Mouse (Mus musculus): ENCODE results near the gene Mier3.

The Mier3 gene

DNA sequence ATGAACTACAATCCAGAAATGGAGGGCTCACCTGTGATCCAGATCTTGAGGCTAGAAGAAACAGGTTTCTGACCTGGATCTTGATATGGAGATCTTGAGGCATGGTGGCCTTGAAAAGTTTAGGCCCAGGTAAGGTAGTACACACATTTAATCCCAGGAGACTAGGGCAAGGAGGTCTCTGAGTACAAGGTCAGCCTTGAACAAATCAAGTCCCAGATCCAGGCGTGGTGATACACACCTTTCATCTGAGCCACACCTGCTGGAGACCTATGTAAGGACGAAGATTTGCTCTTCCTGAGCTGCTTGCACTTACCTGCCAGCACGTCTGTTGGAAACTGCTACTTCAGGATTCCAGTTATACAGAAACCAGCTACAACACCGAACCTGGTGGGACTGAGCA, at the start of gene Mier3:
TSS of gene Mier3 (plus strand) at position 301 of the 400 bp plus-strand sequence.
- no peak for DNase-seq (ENCODE audit: low read depth, low spot score)

DNA sequence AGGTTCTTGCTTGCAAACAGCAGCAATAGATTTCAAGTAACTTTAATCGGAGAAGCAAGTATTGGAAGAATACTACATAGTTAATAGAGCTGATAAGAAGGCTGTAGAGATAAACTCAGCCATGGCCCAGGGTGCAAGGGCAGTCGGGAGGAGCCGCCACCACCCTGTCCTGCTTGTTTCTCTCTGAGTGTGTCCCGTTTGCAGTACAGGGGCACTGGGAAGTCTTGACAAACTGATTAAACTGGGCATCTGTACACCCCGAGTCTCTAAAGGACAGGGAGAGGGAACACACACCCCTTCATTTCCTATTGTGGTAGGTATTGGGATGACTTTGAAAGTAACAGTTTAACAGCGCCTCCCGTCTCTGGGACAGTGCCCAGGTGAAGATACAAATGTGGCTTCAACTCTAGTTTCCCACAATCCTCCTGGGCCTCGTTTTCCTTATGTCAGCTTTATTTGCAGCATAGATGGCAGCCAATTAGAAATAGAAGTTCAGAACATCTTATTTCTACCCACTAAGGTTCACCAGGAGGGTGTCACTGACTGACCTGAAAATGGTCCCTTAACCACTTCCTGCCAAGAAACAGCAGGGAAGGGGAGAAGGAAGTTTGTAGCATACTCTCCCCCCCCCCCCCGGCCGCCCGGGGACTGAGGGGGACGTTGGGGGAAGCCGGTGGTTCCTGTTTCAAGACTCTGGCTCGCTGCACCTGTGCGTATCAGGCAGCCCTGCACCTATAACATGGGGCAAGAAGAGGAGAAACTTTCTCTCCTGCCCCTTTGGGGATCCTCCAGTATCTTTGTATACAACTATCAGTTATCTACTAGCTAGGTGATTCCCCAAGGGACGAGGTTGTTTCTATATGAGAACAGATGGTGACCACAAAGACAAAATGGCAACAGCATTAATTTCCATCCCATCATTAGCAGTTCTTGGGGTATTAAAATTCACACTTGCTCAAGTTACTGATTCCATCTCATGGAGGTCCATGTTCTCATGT, 46.3 kb upstream of the Mier3 start:
- DNase-seq (ENCODE audit: low read depth, low spot score): no peak

GRCm38 (mm10) chr13:111640319-111640718, 40.5 kb upstream of the Mier3 start:
- DNase-seq (ENCODE audit: low read depth, low spot score): no peak

GRCm38 (mm10) chr13:111643636-111644035, 37.1 kb upstream of the Mier3 start:
- peak; percentile 54 for DNase-seq (ENCODE audit: low read depth, low spot score)

- no peak for DNase-seq (ENCODE audit: low read depth, low spot score)
Observed at GRCm38 (mm10) chr13:111646204-111646603, 34.6 kb upstream of the Mier3 start.

- no peak for DNase-seq (ENCODE audit: low read depth, low spot score)
Observed at GRCm38 (mm10) chr13:111647279-111647678, 33.5 kb upstream of the Mier3 start.

DNA sequence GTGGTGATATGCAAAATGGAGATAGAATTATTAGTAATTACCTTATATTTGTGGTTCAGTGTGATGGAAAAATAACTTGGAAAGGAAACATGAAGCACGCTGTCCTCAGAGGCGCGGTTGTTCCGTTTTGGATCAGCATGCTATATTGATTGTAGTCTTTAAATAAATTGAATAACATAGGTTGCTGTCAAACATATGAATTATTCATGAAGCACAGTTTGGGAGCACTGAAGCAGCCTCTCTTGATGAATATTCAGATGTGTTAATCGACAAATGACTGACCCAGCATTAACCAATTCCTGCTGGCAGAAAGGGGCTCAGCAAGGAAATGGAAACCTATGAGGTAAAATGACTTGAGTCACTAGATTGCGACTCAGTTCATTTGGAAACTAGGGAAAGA, 29.8 kb upstream of the Mier3 start:
- DNase-seq (ENCODE audit: low read depth, low spot score): no peak

GRCm38 (mm10) chr13:111655273-111655672, 25.5 kb upstream of the Mier3 start:
- DNase-seq (ENCODE audit: low read depth, low spot score): no peak

GRCm38 (mm10) chr13:111655856-111656255, 24.9 kb upstream of the Mier3 start:
- DNase-seq (ENCODE audit: low read depth, low spot score): no peak

DNA sequence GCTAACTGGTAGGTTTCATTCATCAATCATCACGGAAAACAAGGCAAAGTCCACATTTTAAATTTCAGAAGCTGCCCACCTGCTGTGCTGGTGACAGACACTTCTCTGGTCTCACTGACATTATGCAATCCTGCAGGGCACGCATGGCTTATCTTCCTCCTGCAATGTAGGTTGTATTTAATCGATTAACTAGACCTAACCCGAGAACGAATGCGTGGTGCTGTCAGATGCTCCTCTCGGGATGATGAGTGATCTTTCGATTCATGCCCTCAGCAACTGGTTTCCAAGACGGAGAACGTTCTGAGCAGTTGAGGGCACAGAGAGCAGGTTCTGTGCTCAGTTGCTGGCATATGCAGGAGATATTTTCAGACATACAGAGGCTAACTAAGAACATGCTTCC, 24.5 kb upstream of the Mier3 start:
- no peak for DNase-seq (ENCODE audit: low read depth, low spot score)

GRCm38 (mm10) chr13:111656769-111657168, 24.0 kb upstream of the Mier3 start:
- DNase-seq (ENCODE audit: low read depth, low spot score): no peak

- no peak for DNase-seq (ENCODE audit: low read depth, low spot score)
Observed at GRCm38 (mm10) chr13:111658501-111659280, 22.1 kb upstream of the Mier3 start.

DNA sequence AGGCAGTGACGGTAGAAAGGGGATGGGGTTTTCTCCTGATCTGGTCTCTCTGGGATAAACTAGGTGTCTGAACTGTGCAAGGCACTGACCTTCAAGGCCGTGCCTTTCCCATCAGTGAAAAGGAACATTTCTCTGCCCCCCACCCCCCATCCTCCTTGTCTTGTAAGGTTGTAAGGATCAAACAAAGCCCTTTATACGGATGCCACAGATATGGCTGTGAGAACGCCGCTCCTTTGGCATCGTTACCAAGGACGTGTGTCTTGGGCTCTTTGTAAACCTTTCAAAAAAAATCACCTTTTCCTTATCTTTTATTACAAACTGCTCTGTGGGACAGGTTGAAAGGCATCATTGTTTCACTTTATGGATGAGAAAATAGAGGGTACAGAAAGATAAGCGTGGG, 21.3 kb upstream of the Mier3 start:
- DNase-seq (ENCODE audit: low read depth, low spot score): no peak

DNA sequence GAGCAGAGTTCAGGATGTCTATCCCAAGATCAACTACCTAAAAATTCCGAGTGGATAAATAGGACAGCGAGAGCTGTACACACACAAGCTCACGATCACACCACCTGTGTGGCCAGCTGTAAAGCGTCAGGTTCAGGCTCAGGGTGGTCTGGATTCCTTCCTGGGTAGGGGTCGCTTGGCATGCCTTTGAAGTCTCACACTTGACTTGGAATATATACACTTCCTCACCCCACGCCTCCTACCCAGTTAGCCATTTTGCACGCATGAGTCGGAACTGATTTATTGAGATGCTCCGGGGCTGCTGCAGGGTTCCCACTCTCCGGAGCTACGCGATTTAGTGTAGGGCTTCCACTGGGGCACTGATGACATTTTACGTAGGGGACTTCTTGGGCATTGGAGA, 20.7 kb upstream of the Mier3 start:
- no peak for DNase-seq (ENCODE audit: low read depth, low spot score)

DNA sequence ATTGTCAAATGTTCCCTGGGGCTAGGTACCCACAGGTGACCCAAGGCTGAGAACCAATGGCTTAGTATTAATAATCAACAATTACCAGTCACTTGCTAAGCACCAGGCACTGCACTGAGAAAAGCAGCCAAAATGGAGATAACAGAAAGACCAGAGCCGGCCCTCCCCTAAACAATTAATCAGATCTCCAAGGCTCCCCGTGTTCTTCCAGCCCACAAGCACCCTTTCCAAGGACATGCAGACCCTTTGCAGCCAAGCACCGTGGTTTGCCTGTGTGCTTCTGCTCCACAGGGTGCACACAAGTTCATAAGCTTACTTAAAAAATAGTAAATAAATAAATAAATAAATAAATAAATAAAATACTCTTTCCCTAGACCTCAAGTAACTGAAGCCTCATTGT, 20.2 kb upstream of the Mier3 start:
- DNase-seq (ENCODE audit: low read depth, low spot score): no peak

GRCm38 (mm10) chr13:111668016-111668415, 12.8 kb upstream of the Mier3 start:
- DNase-seq (ENCODE audit: low read depth, low spot score): no peak

- DNase-seq (ENCODE audit: low read depth, low spot score): peak; percentile 16
Observed at GRCm38 (mm10) chr13:111676841-111677240, 3.9 kb upstream of the Mier3 start.

DNA sequence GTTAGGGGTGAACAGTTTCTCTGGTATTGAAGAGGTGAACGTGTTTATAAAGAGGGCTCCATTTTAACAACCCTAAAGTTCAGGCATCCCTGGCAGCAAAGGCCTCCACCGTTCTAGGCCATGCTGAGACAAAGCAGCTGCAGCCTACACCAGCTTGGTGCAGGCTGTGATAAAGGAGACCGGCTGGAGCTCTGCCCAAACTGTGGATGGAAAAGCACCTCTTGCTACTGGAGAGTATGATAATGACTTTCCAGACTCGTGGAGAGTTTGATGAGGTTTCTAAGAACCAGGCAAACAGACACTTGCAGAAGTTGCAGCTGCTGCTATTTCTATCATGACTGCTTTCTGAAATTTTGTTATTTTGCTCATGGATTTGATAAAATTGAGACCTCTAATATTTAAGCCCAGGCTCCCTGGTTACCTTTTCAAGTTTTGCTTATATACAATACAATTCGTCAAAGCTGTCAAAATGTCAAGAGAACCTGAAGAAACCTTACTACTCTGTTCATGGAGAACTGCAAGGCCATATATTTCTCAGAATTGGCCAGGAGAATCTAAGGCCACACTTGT, 3.4 kb downstream of the Mier3 start:
- no peak for DNase-seq (ENCODE audit: low read depth, low spot score)

GRCm38 (mm10) chr13:111685751-111686462, 5.1 kb downstream of the Mier3 start:
- DNase-seq (ENCODE audit: low read depth, low spot score): peak; percentile 77

- DNase-seq (ENCODE audit: low read depth, low spot score): no peak
Observed at GRCm38 (mm10) chr13:111686522-111687284, 5.9 kb downstream of the Mier3 start.

DNA sequence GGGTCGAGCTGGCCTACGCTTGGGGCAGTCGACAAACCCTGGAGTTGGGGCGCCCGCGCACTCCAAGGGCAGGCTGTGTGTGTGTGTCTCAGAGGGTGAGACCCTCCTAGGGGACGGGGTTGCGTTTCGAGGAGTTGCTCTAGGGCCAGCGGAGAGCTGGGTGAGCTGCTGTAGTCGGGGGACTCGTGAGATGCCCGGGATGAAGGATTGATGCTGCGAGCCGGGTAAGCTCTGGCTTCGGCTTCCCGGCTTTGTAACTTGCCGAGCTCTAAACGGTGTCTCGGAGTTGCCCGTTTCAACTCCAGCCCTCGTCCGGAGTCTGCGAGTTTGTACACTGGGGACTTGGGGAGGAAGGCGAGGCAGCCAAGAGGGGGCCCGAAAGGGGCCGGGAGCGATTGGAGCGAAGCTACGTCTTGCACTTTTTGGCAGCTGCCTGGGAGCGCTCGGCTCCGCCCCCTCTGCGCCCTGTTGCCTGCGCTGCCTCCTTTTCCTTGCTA, 6.6 kb downstream of the Mier3 start:
- DNase-seq (ENCODE audit: low read depth, low spot score): peak; percentile 86
